Mouse (Mus musculus): ENCODE data around the gene Arhgef28.
A peak's percentile ranks its signal among the peaks of the same experiment; 100 is the strongest.
"Not testable (repeated sequence)": the region's sequence is repeated elsewhere in the genome, so short reads cannot be mapped to it uniquely, and the experiment has no call there.

Gene Arhgef28

GRCm38 (mm10) chr13:98069646-98070045, 136.6 kb downstream of the Arhgef28 start:
- no peak for DNase-seq

DNA sequence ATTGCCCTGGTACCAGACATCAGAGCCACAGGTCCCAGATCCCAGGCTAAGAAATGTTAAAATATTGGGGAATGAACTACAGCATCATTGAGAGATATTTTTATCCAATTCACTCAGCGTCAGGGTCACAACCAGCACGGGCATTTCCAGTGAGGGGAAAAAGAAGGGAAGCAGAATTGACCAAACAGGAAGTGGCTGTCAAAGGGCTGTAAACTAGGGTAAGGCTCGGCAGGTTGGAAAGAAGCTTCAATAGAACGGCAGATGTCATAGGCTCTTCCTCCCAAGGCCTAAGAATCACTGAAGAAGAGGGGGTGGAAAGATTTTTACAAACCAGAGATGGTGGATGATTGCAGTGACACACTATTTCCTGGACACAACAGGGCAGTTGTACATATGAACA, 143.4 kb downstream of the Arhgef28 start:
- no peak for DNase-seq

- DNase-seq = not testable (repeated sequence)
Measured at GRCm38 (mm10) chr13:98060121-98060520, 146.1 kb downstream of the Arhgef28 start.

- DNase-seq = no peak
Measured at GRCm38 (mm10) chr13:98055194-98055593, 151.0 kb downstream of the Arhgef28 start.

DNA sequence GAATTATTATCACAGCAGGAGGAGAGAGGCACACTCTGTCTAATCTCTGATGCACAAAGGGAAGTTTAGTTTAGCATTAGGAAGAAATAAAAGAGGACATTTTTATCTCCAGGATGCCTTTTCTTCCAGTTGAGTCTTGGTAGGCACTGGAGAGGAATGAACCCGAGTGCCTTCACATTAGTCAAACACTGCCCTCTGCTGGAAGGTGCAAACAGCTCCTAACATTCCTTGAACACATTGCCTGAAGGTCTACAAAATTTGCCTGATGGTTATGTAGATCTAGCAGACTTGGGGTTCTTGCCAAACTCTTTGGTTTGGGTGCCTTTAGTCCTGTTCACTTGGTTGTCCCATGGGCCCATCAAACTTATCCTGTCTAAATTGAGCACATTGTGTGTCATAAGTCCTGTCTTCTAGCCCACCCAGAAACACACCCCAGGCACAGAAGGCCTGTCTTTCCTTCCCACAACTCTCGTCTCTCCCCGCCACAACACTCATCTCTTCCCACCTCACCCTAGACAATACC, 165.6 kb downstream of the Arhgef28 start:
- peak; percentile 40 to 60 for DNase-seq

DNA sequence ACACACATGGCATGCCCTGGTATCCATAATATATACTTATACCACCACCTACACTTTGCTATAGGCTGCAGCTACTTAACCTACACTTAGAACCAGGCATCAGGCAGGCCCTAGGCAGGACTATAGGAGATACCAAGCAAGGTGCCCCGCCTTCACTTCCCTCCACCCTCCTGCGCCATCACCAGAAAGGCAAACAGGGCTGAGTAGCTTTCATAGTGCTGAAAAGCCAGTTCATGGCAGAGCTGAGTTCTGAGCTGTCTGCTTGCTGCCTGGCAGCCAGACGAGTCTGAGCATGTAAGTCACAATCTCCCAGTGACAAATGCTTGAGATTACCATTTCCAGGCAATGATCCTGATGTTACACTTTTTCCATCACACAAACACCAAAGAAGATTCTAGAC, 167.5 kb downstream of the Arhgef28 start:
- DNase-seq = no peak

- DNase-seq = no peak
Measured at GRCm38 (mm10) chr13:98037693-98038092, 168.5 kb downstream of the Arhgef28 start.

DNA sequence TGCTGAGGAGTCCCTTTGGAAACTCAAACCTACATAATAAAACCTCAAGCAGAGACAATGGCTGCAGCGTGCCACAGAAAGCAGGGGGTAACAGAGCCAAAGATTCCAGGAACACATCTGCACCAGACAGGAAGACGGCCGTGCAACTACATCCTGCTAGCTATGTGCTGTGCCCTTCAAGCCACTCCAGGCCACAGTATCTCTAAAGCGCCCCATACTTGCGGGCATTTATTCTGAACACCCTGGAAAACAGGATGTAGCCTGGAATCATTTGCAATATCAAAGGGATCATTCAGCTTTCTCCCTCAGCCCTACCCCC, 174.6 kb downstream of the Arhgef28 start:
- DNase-seq = no peak

GRCm38 (mm10) chr13:98030959-98031641, 175.1 kb downstream of the Arhgef28 start:
- peak; percentile 80 to 85 for DNase-seq

- DNase-seq = no peak
Measured at GRCm38 (mm10) chr13:98030041-98030440, 176.2 kb downstream of the Arhgef28 start.

GRCm38 (mm10) chr13:98028711-98029250, 177.5 kb downstream of the Arhgef28 start:
- no peak for DNase-seq

DNA sequence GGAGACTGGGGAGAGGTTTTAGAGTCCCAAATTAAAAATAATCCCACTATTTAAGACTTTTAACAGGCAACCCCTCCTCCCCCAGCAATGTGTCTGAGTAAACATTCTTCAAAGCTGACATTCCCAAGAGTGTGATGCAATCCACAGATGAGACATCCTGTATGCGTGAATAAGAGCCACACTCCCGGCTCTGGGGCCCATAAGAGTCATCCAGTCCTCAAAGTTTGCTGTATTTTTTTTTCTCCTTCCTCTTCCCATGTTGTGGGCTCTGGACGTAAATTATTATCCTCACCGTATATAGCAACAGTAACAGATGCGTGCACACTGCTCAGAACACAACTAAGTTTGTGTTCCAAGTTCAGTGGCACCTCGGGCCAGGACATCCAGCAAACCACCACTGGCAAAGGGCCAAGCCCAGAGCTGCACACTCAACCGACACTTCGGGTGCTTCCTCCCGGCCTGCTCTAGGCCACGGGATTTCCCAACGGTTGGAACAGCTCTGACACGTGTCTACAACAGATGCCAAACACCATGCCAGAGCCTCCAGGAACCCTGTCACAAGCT, 178.5 kb downstream of the Arhgef28 start:
- DNase-seq = peak; percentile 60 to 72

DNA sequence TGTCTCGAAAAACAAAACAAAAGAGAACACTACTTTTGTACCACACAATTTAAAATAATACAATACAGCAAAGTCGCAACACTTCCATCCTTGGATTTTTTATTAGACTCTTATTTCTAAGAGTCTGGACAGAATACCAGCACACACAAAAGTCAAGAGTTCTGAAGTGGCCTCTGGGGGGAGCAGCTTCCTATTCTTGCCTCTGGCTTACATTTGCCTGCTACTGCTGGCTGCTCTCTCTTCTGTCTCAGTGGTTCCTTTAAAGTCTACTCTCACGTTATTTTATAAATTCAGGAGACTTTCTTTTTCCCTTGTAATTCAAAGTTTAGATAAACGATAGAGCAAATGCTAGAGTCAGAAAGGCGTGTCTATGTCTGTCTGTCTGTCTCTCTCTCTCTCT, 179.1 kb downstream of the Arhgef28 start:
- DNase-seq = peak; percentile 46 to 63

DNA sequence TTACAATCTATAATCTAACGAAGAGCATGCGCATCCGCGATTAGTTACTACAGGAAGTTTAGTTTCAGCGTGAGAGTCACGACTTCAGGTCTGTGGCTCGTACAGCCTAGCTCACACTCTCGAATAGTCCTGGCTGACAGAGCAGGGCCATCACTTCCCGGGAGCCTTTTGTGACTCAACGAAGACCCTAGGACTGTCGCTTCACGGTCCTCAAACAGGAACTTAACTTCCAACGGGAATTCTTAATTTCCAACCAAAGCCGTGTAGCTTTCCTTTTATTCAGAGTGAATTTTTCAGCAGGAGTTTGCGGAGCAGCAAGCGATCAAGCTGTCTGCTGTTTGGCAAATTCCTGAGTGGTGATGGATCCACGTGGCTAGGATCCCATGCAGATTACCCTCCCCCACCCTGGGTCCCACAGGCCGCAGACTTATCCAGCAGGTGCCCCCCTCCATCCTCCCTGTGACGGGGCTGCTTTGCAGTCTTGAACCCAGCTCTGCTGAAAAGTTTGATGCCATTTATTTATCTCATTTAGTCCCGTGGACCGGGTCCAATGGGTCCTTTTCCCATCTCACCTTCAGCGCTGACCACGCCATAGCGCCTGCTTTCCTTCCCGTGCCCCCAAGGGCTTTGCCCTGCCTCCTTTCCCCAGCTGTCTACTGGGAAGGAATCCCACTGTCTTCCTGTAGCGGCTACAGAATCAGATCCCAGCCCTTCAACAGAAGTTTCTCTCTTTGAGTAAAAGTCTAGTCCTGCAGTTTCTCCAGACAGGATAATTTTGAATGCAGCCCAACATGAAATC, 180.3 kb downstream of the Arhgef28 start:
- DNase-seq = no peak

DNA sequence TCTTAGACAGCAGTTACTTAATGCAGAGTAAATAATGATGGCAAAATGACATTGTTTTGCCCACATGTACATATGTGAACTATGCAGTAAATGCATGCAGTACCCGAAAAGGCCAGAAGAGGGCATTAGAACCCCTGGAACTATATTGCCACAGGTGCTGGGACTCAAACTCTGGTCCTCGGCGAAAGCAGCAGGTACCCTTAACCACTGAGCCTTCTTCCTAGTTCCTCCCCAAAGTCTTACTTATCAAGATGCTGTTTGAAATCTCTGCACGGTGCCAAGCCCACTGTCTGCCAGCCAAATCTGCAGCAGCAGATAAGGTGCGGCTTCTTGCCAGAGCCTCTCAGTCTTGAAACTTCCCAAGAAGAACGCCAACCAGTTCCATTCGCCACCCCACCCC, 181.1 kb downstream of the Arhgef28 start:
- DNase-seq = no peak

DNA sequence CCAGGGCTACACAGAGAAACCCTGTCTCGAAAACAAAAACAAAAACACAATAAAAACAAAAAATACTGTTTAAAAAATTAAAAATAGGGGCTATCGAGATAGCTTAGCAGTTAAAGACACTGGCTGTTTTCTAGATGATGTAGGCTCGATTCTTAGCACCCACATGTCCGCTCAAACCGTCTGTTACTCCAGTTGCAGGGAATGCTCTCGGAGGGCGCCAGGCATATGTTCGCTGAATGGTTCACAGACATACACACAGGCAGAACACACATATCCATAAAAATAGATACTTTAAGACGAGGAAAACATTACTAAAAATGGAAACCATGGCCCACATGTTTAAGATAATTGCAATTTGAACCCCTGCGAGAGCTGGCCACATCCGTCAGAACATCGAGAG, 181.6 kb downstream of the Arhgef28 start:
- no peak for DNase-seq

- DNase-seq = no peak
Measured at GRCm38 (mm10) chr13:98021906-98022305, 184.3 kb downstream of the Arhgef28 start.

- not testable (repeated sequence) for DNase-seq
Measured at GRCm38 (mm10) chr13:98018837-98019236, 187.4 kb downstream of the Arhgef28 start.

DNA sequence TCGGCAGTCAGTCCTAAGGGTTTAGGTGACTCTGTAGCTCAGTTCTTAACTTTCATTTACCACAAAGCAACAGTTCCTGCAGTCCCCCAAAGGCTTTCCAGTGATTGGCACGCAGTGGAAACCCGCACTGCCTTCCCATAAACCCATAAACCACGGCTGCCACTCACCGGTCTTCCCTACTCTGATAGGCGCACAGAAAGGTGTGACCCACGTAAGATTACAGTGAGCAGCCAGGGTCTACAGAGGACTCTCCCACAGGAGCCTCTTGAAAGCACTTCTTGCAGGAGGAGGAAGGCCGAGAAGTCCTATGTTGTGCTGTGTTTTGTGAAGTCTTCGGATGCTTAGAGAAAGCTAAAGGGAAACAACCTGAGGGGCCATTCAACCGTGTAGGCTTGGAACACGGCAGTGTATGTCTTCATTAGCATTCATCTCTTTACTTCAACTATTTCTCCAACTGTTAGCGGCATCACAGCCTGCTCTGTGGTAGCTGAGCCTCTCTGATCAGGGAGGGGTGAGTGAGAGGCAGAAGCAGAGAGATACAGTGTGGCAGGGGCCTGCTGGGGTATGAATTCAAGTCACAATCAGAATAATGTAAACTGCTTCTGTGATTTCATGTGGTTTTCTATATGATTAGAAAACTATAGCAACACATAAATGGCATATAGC, 189.2 kb downstream of the Arhgef28 start:
- peak; percentile 49 to 68 for DNase-seq

DNA sequence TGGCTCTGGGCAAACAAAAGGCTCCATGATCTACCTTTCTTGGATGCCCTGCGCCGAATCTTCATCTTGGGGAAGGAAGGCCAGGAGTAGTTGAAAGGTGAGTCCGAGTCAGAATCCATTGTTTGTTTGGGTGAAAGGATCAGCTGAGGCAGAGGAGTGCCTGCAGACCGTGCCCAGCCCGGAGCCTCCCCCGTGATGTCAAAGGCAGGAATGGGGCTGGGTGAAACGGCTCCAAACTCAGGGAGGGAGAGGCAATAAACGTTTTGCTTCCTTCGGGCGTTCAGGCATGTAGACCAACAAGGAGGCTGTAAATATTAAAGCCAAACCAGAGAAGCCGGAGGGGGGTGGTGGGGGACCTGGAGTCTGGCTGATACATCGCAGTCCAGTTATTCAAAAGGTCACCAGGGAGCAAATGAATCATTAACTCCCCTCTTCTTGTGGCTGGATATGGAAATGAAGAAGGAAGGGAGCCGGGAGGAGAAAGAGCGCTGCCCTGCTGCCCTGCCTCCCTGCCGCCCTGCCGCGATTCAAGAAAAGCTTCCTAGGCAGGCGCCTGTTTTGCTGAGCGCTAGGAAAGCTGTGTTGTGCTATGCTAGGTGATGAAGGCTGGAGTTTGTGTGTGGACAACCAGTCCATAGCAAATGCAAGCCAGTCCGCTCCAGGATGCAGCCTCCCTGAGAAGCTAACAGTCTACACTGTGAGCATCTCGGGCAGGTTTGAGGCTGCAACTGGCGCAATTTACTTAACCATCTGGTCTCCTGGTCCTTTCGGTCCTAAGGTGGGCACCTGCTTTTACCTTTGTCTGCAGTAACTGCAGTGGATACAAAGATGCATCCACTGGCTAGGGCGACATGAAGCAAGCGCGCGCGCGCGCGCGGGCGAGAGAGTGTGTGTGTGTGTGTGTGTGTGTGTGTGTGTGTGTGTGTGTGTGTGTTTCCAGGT, 190.0 kb downstream of the Arhgef28 start:
- peak; percentile 79 to 89 for DNase-seq

- no peak for DNase-seq
Measured at GRCm38 (mm10) chr13:98014892-98015291, 191.3 kb downstream of the Arhgef28 start.

DNA sequence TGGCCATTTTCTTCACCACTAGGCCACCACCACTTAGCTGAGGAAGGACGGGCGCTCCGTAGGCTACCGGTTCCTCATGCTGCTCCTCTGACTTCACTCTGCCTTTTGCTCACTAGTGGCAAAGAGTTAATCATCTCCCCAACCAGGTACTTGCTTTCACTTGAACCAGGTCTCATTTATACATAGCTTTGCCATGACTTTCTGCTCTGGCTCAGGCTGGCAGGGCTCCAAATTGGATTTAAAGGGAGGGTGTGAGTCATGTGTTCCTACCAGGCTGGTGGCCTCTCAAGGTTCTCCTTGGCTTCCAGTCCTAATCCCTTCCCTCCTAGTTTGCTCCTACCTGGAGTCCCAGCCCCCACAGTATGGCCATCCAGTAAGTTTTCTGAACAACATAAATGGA, 192.5 kb downstream of the Arhgef28 start:
- DNase-seq = peak; percentile 77 to 87
